Comparison of ENCODE assay signal across 27 mouse cellular contexts in genomic region chr16:90541191-90541590, GRCm38 (mm10).
"Had no signal": no experiment of that assay in that cellular context is flagged by ENCODE, and none has a peak within 500 bp of the region (broad histone marks: within the 10 kb centered on the region; RNA-seq: fewer than 3 reads in every experiment).

No protein-coding gene starts in this region.

- H3K9me3 ChIP-seq: limb, embryonic 10.5 days; limb, embryonic 13.5 days; limb, embryonic 15.5 days; liver, embryonic 12.5 days; liver, embryonic 13.5 days; liver, embryonic 15.5 days; lung, embryonic 15.5 days; midbrain, embryonic 10.5 days; midbrain, embryonic 12.5 days; midbrain, embryonic 13.5 days; midbrain, embryonic 15.5 days had no signal

- H3K4me3 ChIP-seq: limb, embryonic 10.5 days; limb, embryonic 12.5 days; limb, embryonic 13.5 days; limb, embryonic 15.5 days; liver, embryonic 12.5 days; liver, embryonic 13.5 days; liver, embryonic 15.5 days; lung, embryonic 15.5 days; megakaryocyte, embryonic 14.5 days; midbrain, embryonic 10.5 days; midbrain, embryonic 12.5 days; midbrain, embryonic 13.5 days; midbrain, embryonic 15.5 days; myocyte had no signal

- H3K27ac ChIP-seq: limb, embryonic 10.5 days; limb, embryonic 12.5 days; limb, embryonic 13.5 days; limb, embryonic 15.5 days; liver, embryonic 12.5 days; liver, embryonic 13.5 days; liver, embryonic 14.5 days; liver, embryonic 15.5 days; lung, embryonic 15.5 days; macrophage; midbrain, embryonic 10.5 days; midbrain, embryonic 12.5 days; midbrain, embryonic 13.5 days; midbrain, embryonic 15.5 days had no signal

- H3K36me3 ChIP-seq: limb, embryonic 10.5 days; limb, embryonic 12.5 days; limb, embryonic 13.5 days; limb, embryonic 15.5 days; liver, embryonic 12.5 days; liver, embryonic 13.5 days; liver, embryonic 15.5 days; lung, embryonic 15.5 days; midbrain, embryonic 10.5 days; midbrain, embryonic 12.5 days; midbrain, embryonic 13.5 days; midbrain, embryonic 15.5 days had no signal

- H3K4me1 ChIP-seq: liver, embryonic 12.5 days; liver, embryonic 13.5 days; liver, embryonic 15.5 days; megakaryocyte, embryonic 14.5 days; midbrain, embryonic 15.5 days had no signal

- H3K27me3 ChIP-seq: limb, embryonic 12.5 days; limb, embryonic 13.5 days; limb, embryonic 15.5 days; liver, embryonic 12.5 days; liver, embryonic 13.5 days; liver, embryonic 15.5 days; lung, embryonic 15.5 days; midbrain, embryonic 12.5 days; midbrain, embryonic 13.5 days; midbrain, embryonic 15.5 days had no signal

- DNase-seq: left cerebral cortex, postnatal 4 days; liver; liver, embryonic 13.5 days; liver, postnatal 0 days; lung, adult 18-20 months; lung, adult 2 months; lung, embryonic 14.5 days; lung, postnatal 10 days; lung, postnatal 14 days; lung, postnatal 36 days; lung, postnatal 4 days; midbrain, embryonic 14.5 days had no signal
